Mouse (Mus musculus) G1E (cell line): Measurements from ENCODE around the gene Helz.

Source experiments
- CTCF ChIP-seq: IDR thresholded peaks from 2 replicates; pipeline ENCODE4 v1.5.1; 2012; ENCODE audit warnings: low read depth, low read length, inconsistent platforms, mixed read lengths
- GATA1 ChIP-seq: IDR thresholded peaks from 2 replicates; pipeline ENCODE4 v1.6.1; 2012; ENCODE audit warnings: borderline replicate concordance, low read length, inconsistent platforms, mixed read lengths

DNA sequence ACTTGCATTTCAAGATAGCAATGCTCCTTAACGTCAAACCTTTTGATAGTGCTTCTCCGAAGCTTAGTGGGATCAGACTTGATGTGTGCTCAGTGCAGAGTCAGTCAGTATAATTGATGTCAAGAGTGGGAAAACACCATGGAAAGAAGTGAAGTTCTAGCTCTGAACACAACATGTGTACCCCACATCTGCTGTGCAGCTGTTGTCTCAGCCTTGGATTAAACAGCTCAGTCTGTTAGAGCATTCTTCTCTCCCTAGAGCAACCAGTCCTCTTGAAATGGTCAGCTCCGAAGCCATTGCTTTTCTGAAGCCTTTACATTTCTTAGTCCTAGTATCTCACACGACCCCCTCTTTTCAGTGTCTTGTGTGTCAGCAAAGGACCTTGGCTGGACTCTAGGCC lies 121.2 kb downstream of the Helz start:
- TF ChIP-seq GATA1 (no peak), CTCF (no peak)
